Mouse (Mus musculus) testis, adult 2 months (tissue): ENCODE measurements around the gene Wdr91.

Source experiments
- CTCF ChIP-seq: fragments of 200-500 bp; IDR thresholded peaks from 2 replicates; pipeline ENCODE4 v1.5.1; 2012; ENCODE audit warnings: low read depth, mild to moderate bottlenecking, inconsistent platforms, low read length, moderate library complexity; ENCODE audit not compliant: control insufficient read depth, insufficient read depth, insufficient replicate concordance
- POLR2A ChIP-seq: fragments of 200-500 bp; IDR thresholded peaks from 2 replicates; pipeline ENCODE4 v1.6.1; 2012; ENCODE audit warnings: low read depth, mild to moderate bottlenecking, inconsistent platforms, low read length, moderate library complexity; ENCODE audit not compliant: control insufficient read depth

GRCm38 (mm10) chr6:34901911-34902444, 8.7 kb downstream of the Wdr91 start:
- TF ChIP-seq CTCF: no peak
- TF ChIP-seq POLR2A: no peak
